ENCODE assay signal across 8 mouse cellular contexts in the genomic region with DNA sequence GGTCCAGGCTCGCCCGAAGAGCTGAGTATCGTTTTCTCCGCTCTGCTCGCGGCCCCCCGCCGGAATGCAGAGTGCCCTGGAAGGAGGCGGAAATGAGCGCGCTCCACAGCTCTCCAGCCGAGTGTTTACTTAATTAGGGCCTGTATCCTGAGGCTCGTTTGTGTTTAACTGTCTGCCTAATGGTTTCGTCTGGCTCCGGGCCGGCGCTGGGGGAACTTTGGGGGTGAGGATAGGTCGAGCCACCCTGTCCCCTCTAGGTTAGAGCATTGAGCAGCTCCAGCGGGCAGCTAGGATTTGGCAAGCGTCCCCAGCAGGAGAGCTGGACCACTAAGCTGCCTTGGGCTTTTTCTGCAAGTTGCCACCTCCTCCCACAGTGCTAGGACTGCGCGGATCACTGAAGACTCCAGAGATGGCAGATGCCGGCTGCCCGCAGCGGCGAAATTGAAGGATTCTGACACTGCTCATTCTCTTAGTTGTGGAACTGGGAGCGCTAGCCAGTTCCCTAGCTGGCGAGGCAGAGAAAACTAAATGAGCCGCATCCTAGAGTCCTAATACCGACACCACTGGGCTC. TPM values are rescaled to one million over a fixed set of nuclear protein-coding genes. Genes with fewer than 3 reads are reported as not detected.
DNase-seq lines count a peak whose midpoint lies in the region; ATAC-seq lines count a peak whose summit lies in the region.

No protein-coding gene starts in this region.

- no peak for DNase-seq in kidney, adult 8-10 months
- peak; percentile 6 for DNase-seq in cerebellum, adult 8-10 months
- peak; percentile 67 for DNase-seq in left cerebral cortex, postnatal 4 days
- DNase-seq in mesoderm, embryonic 11.5 days (ENCODE audit: low read depth, low spot score), result peak; percentile 66
- no peak for DNase-seq in thymus, adult 18-20 months

- H3K36me3 ChIP-seq in kidney, embryonic 16.5 days (ENCODE audit: insufficient read depth, low read length), result no peaks in the 10 kb centered on the region
- no peaks in the 10 kb centered on the region for H3K36me3 ChIP-seq in heart, embryonic 11.5 days (ENCODE audit: control insufficient read depth, insufficient read depth, low read length)
- no peaks in the 10 kb centered on the region for H3K36me3 ChIP-seq in stomach, embryonic 15.5 days

- 2% methylated on average over 30 of the region's 30 CpGs for WGBS in kidney, embryonic 16.5 days
- WGBS in heart, embryonic 11.5 days (ENCODE audit: insufficient replicate concordance), result 2% methylated on average over 29 of the region's 30 CpGs
- WGBS in stomach, embryonic 15.5 days, result 3% methylated on average over 30 of the region's 30 CpGs

- H3K4me3 ChIP-seq in kidney, embryonic 16.5 days (ENCODE audit: low read length), result peak overlapping the region; percentile 41
- H3K4me3 ChIP-seq in heart, embryonic 11.5 days (ENCODE audit: low read depth, low read length), result peak overlapping the region; percentile 41
- peak overlapping the region; percentile 26 for H3K4me3 ChIP-seq in stomach, embryonic 15.5 days (replicated peaks)

- intact Hi-C loops in left cerebral cortex, postnatal 4 days (cut with DNase I), result no loop called here

- H3K9ac ChIP-seq in kidney, embryonic 16.5 days (replicated peaks; ENCODE audit: low read length), result peak overlapping the region; percentile 61
- peak overlapping the region; percentile 75 for H3K9ac ChIP-seq in heart, embryonic 11.5 days (ENCODE audit: low read depth, low read length)
- no peak overlapping the region for H3K9ac ChIP-seq in stomach, embryonic 15.5 days

- peak; percentile 55; the same call in 1 of the 2 replicates for ATAC-seq in kidney, embryonic 16.5 days (ENCODE audit: low FRiP score, low TSS enrichment)
- no peak for ATAC-seq in heart, embryonic 11.5 days (replicated peaks; ENCODE audit: insufficient number of reproducible peaks, low FRiP score, low TSS enrichment)
- peak; percentile 54; the same call in 1 of the 2 replicates for ATAC-seq in stomach, embryonic 15.5 days (ENCODE audit: insufficient read depth, low FRiP score, low read depth)

- H3K27me3 ChIP-seq in kidney, embryonic 16.5 days (ENCODE audit: insufficient read depth, low read length), result peaks cover 8% of the 10 kb centered on the region
- H3K27me3 ChIP-seq in heart, embryonic 11.5 days (ENCODE audit: control insufficient read depth, insufficient read depth, low read length), result 0 out of 2 replicates have a peak, but pooled peaks cover 3% of the 10 kb centered on the region
- H3K27me3 ChIP-seq in stomach, embryonic 15.5 days (replicated peaks), result no peaks in the 10 kb centered on the region

- peak overlapping the region; percentile 73 for H3K27ac ChIP-seq in kidney, embryonic 16.5 days (ENCODE audit: low read length)
- peak overlapping the region; percentile 16 for H3K27ac ChIP-seq in heart, embryonic 11.5 days (ENCODE audit: low read depth, low read length)
- H3K27ac ChIP-seq in stomach, embryonic 15.5 days, result peak overlapping the region; percentile 73

- H3K4me1 ChIP-seq in kidney, embryonic 16.5 days (ENCODE audit: insufficient read depth, low read length), result peaks cover 40% of the 10 kb centered on the region
- peaks cover 18% of the 10 kb centered on the region for H3K4me1 ChIP-seq in heart, embryonic 11.5 days (ENCODE audit: control insufficient read depth, insufficient read depth, low read length)
- peaks cover 40% of the 10 kb centered on the region for H3K4me1 ChIP-seq in stomach, embryonic 15.5 days

- no peaks in the 10 kb centered on the region for H3K9me3 ChIP-seq in kidney, embryonic 16.5 days (ENCODE audit: low read length)
- H3K9me3 ChIP-seq in heart, embryonic 11.5 days (replicated peaks; ENCODE audit: control insufficient read depth, low read length), result no peaks in the 10 kb centered on the region
- no peaks in the 10 kb centered on the region for H3K9me3 ChIP-seq in stomach, embryonic 15.5 days

- peak overlapping the region; percentile 69 for H3K4me2 ChIP-seq in kidney, embryonic 16.5 days (replicated peaks; ENCODE audit: low read depth, low read length)
- H3K4me2 ChIP-seq in heart, embryonic 11.5 days, result peak overlapping the region; percentile 70
- H3K4me2 ChIP-seq in stomach, embryonic 15.5 days, result peak overlapping the region; percentile 69

RNA-seq across cellular contexts. Expression of gene Cdh3, which starts 2.8 kb away (rescaled TPM):
- 31.0 and 31.8 TPM in 2 replicates for polyA plus RNA-seq in kidney, embryonic 16.5 days (2015; fragmentation: Nextera tagmentation; extraction: Ambion mirVana)
- polyA plus RNA-seq in heart, embryonic 11.5 days (2014; fragmentation: Nextera tagmentation; extraction: Ambion mirVana), result 17.8 and 22.5 TPM in 2 replicates
- total RNA-seq in left cerebral cortex, postnatal 4 days (2021), result under 1 TPM; 0.28 to 0.46 TPM
- 16.3 and 17.2 TPM in 2 replicates for polyA plus RNA-seq in stomach, embryonic 15.5 days (2015; fragmentation: Nextera tagmentation; extraction: Ambion mirVana)

RNA-seq across cellular contexts. Expression of gene 6030452D12Rik, which starts 7.5 kb away (rescaled TPM):
- not detected in 2 replicates for polyA plus RNA-seq in kidney, embryonic 16.5 days (2015; fragmentation: Nextera tagmentation; extraction: Ambion mirVana)
- not detected in 2 replicates for polyA plus RNA-seq in heart, embryonic 11.5 days (2014; fragmentation: Nextera tagmentation; extraction: Ambion mirVana)
- total RNA-seq in left cerebral cortex, postnatal 4 days (2021), result not detected
- not detected in 2 replicates for polyA plus RNA-seq in stomach, embryonic 15.5 days (2015; fragmentation: Nextera tagmentation; extraction: Ambion mirVana)

Comparison
In these comparisons a context has a peak if more than half of its experiments do, and no peak if none do; other contexts are left out.
1. H3K27ac ChIP-seq: peak in every context shown above with its lines; median percentile 73 in kidney, embryonic 16.5 days; 73 in stomach, embryonic 15.5 days; 16 in heart, embryonic 11.5 days.
2. DNase-seq: peak in cerebellum, adult 8-10 months (single experiment), left cerebral cortex, postnatal 4 days (single experiment) and mesoderm, embryonic 11.5 days (single experiment); none in kidney, adult 8-10 months (0 of 2) and thymus, adult 18-20 months (0 of 2).
3. Peak in every context shown above with its lines, with median percentiles within 50 percentile points of each other: H3K4me2 ChIP-seq and H3K4me3 ChIP-seq.